Mouse (Mus musculus): ENCODE measurements around the gene Serbp1. TPM values are rescaled to one million over a fixed set of nuclear protein-coding genes. Genes with fewer than 3 reads are reported as not detected.

The Serbp1 gene
- polyA plus RNA-seq, 1 experiment = 379 TPM

DNA sequence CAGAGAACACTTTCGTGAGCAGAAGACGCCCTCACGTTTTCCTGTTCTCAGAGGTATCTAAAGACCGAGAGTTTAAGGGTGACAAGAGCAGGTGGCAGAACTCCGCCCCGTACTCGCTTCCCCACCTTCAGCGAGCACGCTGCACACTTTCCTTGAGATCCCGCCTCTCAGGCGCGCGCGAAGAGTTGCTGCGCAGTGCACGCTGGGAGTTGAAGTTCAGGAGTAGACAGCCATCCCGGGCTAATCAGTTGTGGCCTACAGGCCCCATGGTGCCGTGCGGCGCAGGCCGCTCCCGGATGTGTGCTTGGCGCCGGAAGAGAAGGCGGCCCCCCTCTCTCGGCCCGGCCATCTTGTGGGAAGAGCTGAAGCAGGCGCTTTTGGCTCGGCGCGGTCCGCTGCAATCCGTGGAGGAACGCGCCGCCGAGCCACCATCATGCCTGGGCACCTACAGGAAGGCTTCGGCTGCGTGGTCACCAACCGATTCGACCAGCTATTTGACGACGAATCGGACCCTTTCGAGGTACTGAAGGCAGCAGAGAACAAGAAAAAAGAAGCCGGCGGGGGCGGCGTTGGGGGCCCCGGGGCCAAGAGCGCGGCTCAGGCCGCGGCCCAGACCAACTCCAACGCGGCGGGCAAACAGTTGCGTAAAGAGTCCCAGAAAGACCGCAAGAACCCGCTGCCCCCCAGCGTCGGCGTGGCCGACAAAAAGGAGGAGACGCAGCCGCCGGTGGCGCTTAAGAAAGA lies 28.9 kb downstream of the Serbp1 start:
- peak overlapping the region; percentile 72 for H3ac ChIP-seq (ENCODE audit: control insufficient read depth, insufficient read length)
- peak overlapping the region; percentile 95 for H3K4me3 ChIP-seq
- peak overlapping the region; percentile 84 for H3K4me2 ChIP-seq (ENCODE audit: low read depth)
- peaks cover 51% of the 10 kb centered on the region for H3K79me2 ChIP-seq (ENCODE audit: control insufficient read depth, insufficient read depth)
- TF ChIP-seq POLR2AphosphoS2 (IDR thresholded peaks at IDR 0.05; ENCODE audit: insufficient read length, low read depth) = peak; percentile 68
- TF ChIP-seq REST (IDR thresholded peaks at IDR 0.05; ENCODE audit: insufficient read depth, insufficient read length) = no peak
- TF ChIP-seq MYOD1 (IDR thresholded peaks at IDR 0.05; ENCODE audit: control insufficient read depth in 1 of 3, insufficient read length in 2 of 3, low read depth in 2 of 3) = peak in 2 of 3 experiments; percentile 67 to 71
- TF ChIP-seq POLR2A (IDR thresholded peaks at IDR 0.05; ENCODE audit: insufficient read length, low read depth) = peak; percentile 87
- TF ChIP-seq TCF12 (IDR thresholded peaks at IDR 0.05; ENCODE audit: insufficient read depth, poor library complexity, severe bottlenecking) = no peak
- peak; percentile 33 for TF ChIP-seq MAX (IDR thresholded peaks at IDR 0.05; ENCODE audit: low read depth)
- TF ChIP-seq E2F4 (IDR thresholded peaks at IDR 0.05; ENCODE audit: insufficient read depth) = peak; percentile 45
- H3K36me3 ChIP-seq (ENCODE audit: control insufficient read depth, insufficient read depth) = peaks cover 6% of the 10 kb centered on the region
- no peaks in the 10 kb centered on the region for H3K27me3 ChIP-seq (ENCODE audit: control insufficient read depth, insufficient read depth, insufficient read length)

DNA sequence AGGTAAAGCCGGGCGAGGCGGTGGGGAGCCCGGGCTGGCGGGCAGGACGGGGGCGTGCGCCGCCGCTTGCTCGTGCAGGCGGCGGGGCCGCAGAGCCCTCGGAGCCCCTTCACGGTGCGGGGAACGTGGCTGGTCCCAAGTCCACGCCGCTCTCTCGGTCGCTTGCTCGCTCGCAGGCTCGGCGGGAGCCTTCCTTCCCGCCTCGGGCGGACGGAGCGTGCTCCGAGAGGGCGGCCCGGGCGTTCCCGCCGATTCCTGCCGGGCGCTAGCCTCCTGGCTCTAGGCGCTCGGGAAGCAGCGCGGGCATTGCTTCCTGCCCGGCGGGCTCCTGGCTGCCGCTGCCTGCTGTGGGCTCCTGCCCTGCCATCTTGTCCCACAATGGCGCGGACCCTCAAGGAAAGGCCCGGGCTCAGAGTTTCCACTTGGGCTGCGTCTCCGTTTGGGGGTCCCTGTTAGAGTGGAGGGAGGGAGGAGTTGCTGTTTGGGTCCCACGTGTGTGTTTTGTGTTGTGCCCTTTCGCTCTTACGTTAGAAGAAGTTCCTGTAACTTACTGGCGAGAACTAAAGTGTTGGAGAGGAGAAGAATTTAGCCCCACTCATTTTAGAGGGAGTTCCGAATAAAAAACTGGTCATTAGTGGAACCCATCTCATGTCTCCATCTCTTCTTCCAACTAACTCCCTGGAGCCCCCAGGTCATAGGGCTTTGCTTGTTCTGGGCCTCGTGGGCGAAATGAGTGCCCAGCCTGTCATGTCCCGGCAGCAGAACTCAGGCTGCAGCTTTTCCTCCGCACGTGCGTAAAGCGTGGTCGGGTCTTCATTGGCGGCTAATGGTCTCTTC lies 29.6 kb downstream of the Serbp1 start:
- Histone ChIP-seq H3K27me3 (ENCODE audit: control insufficient read depth, insufficient read depth, insufficient read length) (no peaks in the 10 kb centered on the region), H3K36me3 (ENCODE audit: control insufficient read depth, insufficient read depth) (peaks cover 10% of the 10 kb centered on the region), H3K4me2 (ENCODE audit: low read depth) (peak overlapping the region; percentile 92), H3K79me2 (ENCODE audit: control insufficient read depth, insufficient read depth) (peaks cover 59% of the 10 kb centered on the region), H3ac (ENCODE audit: control insufficient read depth, insufficient read length) (peak overlapping the region; percentile 72), H3K4me3 (peak overlapping the region; percentile 95)
- no peak for TF ChIP-seq REST (IDR thresholded peaks at IDR 0.05; ENCODE audit: insufficient read depth, insufficient read length)
- TF ChIP-seq TCF12 (IDR thresholded peaks at IDR 0.05; ENCODE audit: insufficient read depth, poor library complexity, severe bottlenecking) = no peak
- TF ChIP-seq MAX (IDR thresholded peaks at IDR 0.05; ENCODE audit: low read depth) = peak; percentile 48
- TF ChIP-seq MYOD1 (IDR thresholded peaks at IDR 0.05; ENCODE audit: control insufficient read depth in 1 of 3, insufficient read length in 2 of 3, low read depth in 2 of 3) = no peak
- no peak for TF ChIP-seq TCF3 (IDR thresholded peaks at IDR 0.05; ENCODE audit: insufficient read length, low read depth)
- TF ChIP-seq SRF (IDR thresholded peaks at IDR 0.05; ENCODE audit: control insufficient read depth, insufficient read length, low read depth) = no peak
- TF ChIP-seq E2F4 (IDR thresholded peaks at IDR 0.05; ENCODE audit: insufficient read depth) = no peak
- TF ChIP-seq USF1 (IDR thresholded peaks at IDR 0.05; ENCODE audit: low read depth) = no peak
- TF ChIP-seq POLR2A (IDR thresholded peaks at IDR 0.05; ENCODE audit: insufficient read length, low read depth) = peak; percentile 16
- peak; percentile 23 for TF ChIP-seq POLR2AphosphoS2 (IDR thresholded peaks at IDR 0.05; ENCODE audit: insufficient read length, low read depth)

DNA sequence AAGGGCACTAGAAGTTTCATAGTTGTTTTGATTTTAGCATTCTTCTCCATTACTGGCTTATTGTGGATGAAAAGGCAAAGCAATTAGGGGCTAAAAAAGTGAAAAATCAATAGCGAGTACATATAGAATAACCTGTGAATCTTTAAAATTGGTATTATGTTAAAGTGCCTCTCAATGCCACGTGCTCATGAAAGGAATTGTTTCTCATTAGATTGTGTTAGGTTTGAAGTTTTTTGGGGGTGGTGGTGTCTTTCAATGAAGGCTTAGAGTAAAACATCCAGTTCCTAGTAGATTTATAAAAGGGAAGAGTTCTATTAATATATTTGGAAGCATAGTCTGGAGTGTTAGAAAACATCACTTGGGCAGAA lies 30.3 kb downstream of the Serbp1 start:
- no peak for TF ChIP-seq TCF12 (IDR thresholded peaks at IDR 0.05; ENCODE audit: insufficient read depth, poor library complexity, severe bottlenecking)
- TF ChIP-seq USF1 (IDR thresholded peaks at IDR 0.05; ENCODE audit: low read depth) = no peak
- TF ChIP-seq POLR2A (IDR thresholded peaks at IDR 0.05; ENCODE audit: insufficient read length, low read depth) = no peak
- no peak for TF ChIP-seq MYOD1 (IDR thresholded peaks at IDR 0.05; ENCODE audit: control insufficient read depth in 1 of 3, insufficient read length in 2 of 3, low read depth in 2 of 3)
- TF ChIP-seq REST (IDR thresholded peaks at IDR 0.05; ENCODE audit: insufficient read depth, insufficient read length) = no peak
- no peak for TF ChIP-seq MAX (IDR thresholded peaks at IDR 0.05; ENCODE audit: low read depth)
- TF ChIP-seq SRF (IDR thresholded peaks at IDR 0.05; ENCODE audit: control insufficient read depth, insufficient read length, low read depth) = no peak
- no peak for TF ChIP-seq E2F4 (IDR thresholded peaks at IDR 0.05; ENCODE audit: insufficient read depth)
- peak overlapping the region; percentile 95 for H3K4me3 ChIP-seq
- peaks cover 65% of the 10 kb centered on the region for H3K79me2 ChIP-seq (ENCODE audit: control insufficient read depth, insufficient read depth)
- H3K36me3 ChIP-seq (ENCODE audit: control insufficient read depth, insufficient read depth) = peaks cover 16% of the 10 kb centered on the region
- peak overlapping the region; percentile 92 for H3K4me2 ChIP-seq (ENCODE audit: low read depth)
- no peaks in the 10 kb centered on the region for H3K27me3 ChIP-seq (ENCODE audit: control insufficient read depth, insufficient read depth, insufficient read length)
- peak overlapping the region; percentile 72 for H3ac ChIP-seq (ENCODE audit: control insufficient read depth, insufficient read length)

- peak overlapping the region; percentile 95 for H3K4me3 ChIP-seq
- H3K79me2 ChIP-seq (ENCODE audit: control insufficient read depth, insufficient read depth) = peaks cover 72% of the 10 kb centered on the region
- no peak overlapping the region for H3ac ChIP-seq (ENCODE audit: control insufficient read depth, insufficient read length)
- H3K36me3 ChIP-seq (ENCODE audit: control insufficient read depth, insufficient read depth) = peaks cover 24% of the 10 kb centered on the region
- peak overlapping the region; percentile 92 for H3K4me2 ChIP-seq (ENCODE audit: low read depth)
- no peaks in the 10 kb centered on the region for H3K27me3 ChIP-seq (ENCODE audit: control insufficient read depth, insufficient read depth, insufficient read length)
- no peak for TF ChIP-seq TCF12 (IDR thresholded peaks at IDR 0.05; ENCODE audit: insufficient read depth, poor library complexity, severe bottlenecking)
- no peak for TF ChIP-seq MYOG (IDR thresholded peaks at IDR 0.05; ENCODE audit: control insufficient read depth in 1 of 3, insufficient read depth in 1 of 3, insufficient read length in 2 of 3, low read depth in 2 of 3)
- no peak for TF ChIP-seq CEBPB (IDR thresholded peaks at IDR 0.05; ENCODE audit: insufficient read depth, poor library complexity, severe bottlenecking)
- TF ChIP-seq MYOD1 (IDR thresholded peaks at IDR 0.05; ENCODE audit: control insufficient read depth in 1 of 3, insufficient read length in 2 of 3, low read depth in 2 of 3) = no peak
- no peak for TF ChIP-seq MAX (IDR thresholded peaks at IDR 0.05; ENCODE audit: low read depth)
- no peak for TF ChIP-seq REST (IDR thresholded peaks at IDR 0.05; ENCODE audit: insufficient read depth, insufficient read length)
- no peak for TF ChIP-seq POLR2AphosphoS2 (IDR thresholded peaks at IDR 0.05; ENCODE audit: insufficient read length, low read depth)
- TF ChIP-seq POLR2A (IDR thresholded peaks at IDR 0.05; ENCODE audit: insufficient read length, low read depth) = no peak
- no peak for TF ChIP-seq USF1 (IDR thresholded peaks at IDR 0.05; ENCODE audit: low read depth)
- no peak for TF ChIP-seq E2F4 (IDR thresholded peaks at IDR 0.05; ENCODE audit: insufficient read depth)
These were observed 31.0 kb downstream of the Serbp1 start for GRCm38 (mm10) chr6:67268983-67269382.
